Mouse (Mus musculus): Measurements from ENCODE around the gene Hsp90aa1. TPM values are rescaled to one million over a fixed set of nuclear protein-coding genes. Genes with fewer than 3 reads are reported as not detected.
"Not testable (repeated sequence)": the region's sequence is repeated elsewhere in the genome, so short reads cannot be mapped to it uniquely, and the experiment has no call there.

Hsp90aa1 gene
- total RNA-seq, 1 experiment from 2014 or later = 462 TPM

DNA sequence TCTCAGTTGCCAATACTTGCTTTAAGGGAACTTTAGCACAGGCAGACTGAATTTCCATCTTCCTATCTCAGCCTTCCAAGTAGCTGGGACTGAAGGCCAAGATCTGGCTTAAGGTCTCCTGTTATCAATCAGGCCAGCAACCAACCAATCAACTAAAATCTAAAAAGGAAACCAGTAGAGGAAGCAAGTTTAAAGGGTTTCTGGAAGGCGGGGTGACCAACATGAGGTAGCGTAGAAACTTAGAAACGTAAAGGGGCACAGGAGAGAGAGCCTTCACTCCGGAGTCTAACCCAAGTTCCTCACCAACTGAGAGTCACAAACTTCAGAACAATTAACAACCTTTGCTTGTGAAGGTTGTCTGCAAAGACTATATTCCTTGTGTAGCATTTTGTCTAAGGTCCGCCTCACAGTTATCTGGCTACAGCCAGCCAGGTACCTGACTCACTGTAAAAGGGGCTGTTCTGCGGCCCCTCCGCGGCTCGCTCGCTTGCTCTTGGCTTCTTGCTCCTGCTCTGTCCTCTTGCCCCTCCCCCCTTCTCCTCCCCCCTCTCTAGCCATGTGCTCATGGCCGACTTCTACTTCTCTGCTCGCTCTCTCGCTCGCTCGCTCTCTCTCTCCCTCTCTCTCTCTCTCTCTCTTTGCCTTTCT lies 3.9 kb downstream of the Hsp90aa1 start:
- DNase-seq = no peak

GRCm38 (mm10) chr12:110698080-110698479 lies 4.4 kb downstream of the Hsp90aa1 start:
- no peak for DNase-seq

- DNase-seq = no peak
Observed at GRCm38 (mm10) chr12:110697457-110697856, 5.1 kb downstream of the Hsp90aa1 start.

DNA sequence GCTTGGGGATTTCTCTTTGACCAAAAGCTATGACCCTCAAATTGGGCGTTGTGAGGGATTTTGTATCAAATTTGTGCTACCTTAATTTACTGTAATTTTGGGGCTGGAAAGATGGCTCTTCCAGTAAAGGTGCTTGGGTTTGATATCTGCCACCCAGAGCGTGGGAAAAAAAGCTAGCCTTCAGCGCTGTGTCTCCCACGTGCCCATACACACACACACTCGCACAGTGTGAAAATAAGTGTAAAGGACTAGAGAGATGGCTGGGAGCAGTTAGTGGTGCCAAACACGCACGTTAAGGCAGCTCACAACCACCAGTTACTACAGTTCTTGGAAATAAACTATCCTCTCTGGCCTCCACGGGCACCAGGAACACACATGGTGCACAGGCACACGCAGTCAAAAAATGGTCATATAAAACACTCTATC lies 5.5 kb downstream of the Hsp90aa1 start:
- DNase-seq = no peak

DNA sequence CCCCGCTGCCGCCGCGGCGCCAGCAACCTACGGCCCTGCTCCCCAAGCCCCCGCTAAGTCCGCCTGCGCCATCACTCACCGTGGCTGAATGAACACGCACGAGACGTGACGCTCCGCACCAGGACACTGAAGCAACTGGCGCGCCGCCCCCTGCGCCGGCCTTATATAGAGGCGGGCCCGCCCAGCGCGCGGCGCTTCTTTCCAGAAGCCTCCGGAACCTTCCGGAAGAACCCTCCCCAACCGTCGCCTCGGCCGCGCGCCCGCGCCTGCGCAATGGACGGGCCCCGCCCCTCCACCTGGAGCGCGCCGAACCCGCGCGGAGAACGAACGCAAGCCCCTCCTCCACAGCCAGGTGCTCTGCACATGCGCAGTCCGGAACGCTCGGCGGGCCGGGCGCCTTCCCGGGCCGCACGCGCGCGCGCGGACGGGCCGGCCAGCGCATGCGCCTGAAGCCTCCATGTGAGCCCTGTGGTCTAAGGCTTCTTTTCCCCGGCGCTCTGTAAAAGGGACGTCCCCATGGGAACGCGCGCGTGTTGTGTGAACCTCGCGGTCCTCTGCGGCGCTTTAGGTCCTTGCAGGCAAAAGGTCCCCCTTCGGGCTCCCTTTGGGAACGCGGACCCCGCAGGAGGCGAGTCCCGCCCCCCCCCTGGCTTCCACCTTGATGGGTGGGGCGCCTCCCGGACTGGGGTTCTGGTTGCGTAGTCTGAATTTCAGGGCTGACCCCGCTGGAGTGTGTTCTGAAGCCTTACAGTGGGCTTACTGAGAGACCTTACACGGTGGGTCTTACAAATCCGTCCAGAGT lies 6.2 kb downstream of the Hsp90aa1 start:
- peak; percentile 100 for DNase-seq

DNA sequence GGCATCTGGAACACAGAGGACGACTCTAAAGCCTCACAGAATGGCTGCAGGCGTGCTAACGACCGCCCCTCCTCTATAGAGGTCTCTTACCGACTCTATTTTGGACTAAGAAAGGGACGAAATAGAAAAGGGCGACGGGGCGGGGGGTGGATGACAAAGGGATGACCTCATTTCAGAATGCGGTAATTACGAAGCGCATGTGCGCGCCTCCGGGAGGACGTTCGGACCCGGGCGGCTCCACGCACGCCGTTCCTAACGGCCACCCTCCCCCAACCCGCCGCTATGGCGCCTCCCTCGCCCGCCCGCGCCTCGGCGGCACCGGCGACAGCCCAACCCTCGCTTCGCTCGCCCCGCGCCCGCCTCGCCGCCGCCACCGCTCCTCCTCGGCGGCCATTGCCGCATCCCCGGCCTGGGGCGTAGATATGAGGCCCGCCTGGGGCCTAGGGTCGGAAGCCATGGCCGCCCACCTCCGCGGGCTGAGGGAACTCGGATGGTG lies 6.8 kb downstream of the Hsp90aa1 start:
- DNase-seq = peak; percentile 65

DNA sequence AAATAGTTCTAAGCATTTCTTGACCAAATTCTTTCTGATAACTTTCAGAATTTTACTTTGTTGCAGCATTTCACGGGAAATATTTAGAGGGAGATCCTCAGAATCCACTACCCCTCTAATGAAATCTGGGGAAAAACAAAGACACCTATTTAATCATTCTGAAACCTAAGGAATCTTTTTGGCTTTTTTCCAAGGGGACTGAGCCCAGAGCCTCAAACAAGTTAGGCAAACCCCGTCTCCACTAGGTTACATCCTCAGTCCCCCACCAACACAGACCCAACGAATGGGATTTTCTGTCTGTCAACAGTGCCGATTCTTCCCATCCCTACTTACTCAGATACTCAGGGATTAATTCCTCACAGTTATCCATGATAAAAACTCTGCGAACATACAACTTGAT lies 9.2 kb downstream of the Hsp90aa1 start:
- not testable (repeated sequence) for DNase-seq

DNA sequence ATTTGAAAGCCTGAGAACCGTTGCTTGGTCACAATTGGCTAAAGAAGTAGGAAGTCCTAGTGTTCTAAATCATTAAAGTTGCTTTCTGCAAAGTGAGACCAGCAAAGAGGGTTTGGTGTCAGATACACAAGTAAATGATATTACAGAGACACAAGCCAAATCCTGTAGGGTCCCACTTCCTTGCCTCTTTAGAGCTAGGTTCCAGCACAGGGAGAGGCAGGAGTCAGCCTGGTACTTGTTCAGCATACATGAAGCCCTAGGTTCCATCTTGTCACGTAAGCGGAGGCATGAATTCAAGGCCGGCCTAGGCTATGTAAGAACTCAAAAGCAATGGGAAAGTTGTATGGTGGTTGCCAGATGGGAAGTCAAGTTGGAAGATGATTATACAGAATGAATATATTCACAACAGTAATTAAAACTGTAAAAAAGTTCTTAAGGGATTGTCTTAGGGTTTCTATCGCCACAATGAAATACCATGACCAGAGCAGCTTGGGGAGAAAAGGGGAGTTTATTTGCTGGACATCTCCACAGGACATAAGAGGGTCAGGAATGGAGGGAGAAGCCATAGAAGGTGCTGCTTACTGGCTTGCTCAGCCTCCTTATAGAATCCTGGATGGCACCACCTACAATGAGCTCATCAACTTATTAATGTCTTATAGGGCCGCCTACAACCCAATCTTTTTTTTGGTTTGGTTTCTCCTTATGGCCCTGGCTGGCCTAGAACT lies 12.4 kb downstream of the Hsp90aa1 start:
- no peak for DNase-seq

DNA sequence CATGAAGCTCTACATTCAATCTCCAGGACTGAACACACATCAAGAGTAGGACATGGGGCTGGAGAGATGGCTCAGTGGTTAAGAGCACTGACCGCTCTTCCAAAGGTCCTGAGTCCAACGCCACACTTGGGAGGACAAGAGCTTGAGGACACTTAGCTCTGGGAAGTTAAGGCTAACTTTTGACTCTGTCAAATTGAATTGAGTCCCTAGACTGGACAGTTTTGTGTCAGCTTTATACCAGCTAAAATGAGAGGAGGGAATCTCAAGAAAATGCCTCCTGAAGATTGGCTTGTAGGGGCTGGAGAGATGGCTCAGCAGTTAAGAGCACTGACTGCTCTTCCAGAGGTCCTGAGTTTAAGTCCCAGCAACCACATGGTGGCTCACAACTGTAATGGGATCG lies 13.6 kb downstream of the Hsp90aa1 start:
- DNase-seq = not testable (repeated sequence)

GRCm38 (mm10) chr12:110687894-110688734 lies 14.4 kb downstream of the Hsp90aa1 start:
- peak; percentile 64 for DNase-seq

- no peak for DNase-seq
Observed at GRCm38 (mm10) chr12:110683580-110683979, 18.9 kb downstream of the Hsp90aa1 start.

GRCm38 (mm10) chr12:110682561-110683299 lies 19.8 kb downstream of the Hsp90aa1 start, which contains the start of gene 1700001K19Rik:
TSS of gene 1700001K19Rik (minus strand) at chr12:110682619.
- no peak for DNase-seq

DNA sequence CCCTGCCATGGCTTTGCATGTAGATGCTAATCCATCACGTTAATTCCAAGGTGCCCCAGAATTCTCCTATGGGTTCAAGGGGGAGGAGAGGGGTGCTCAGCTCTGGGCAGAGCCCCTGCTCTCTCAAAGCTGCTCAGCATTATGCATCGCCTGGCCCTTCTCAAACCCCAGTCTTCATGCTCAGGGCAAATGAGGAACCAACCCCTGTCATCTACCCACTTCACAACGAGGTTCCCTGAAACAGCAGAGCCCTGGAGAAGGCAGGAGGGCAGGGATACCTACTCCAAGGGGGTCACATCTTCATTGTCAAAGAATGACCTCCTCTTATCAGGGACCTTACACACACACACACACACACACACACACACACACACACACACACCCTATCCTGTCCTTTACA lies 20.6 kb downstream of the Hsp90aa1 start:
- DNase-seq = no peak

DNA sequence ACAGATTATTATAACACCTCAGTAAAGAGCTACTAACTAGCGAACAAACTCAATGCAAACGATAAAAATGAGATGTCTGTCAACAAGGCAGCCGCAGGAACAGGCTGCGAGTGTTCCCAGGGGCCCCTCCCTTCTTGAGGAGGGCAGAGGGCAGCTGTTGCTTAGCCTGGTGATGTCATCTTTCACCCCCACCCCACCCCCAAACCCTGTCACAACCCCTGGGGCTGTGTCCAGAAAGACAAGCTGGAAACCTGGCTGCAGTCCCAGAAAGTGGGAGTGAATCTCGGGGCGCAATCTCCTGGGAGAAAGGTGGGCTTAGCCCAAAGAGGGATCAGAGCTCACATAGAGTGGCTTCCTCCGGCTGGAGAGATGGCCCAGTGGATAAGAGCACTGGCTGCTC lies 21.3 kb downstream of the Hsp90aa1 start:
- no peak for DNase-seq

- no peak for DNase-seq
Observed at GRCm38 (mm10) chr12:110674243-110674642, 28.3 kb downstream of the Hsp90aa1 start.

GRCm38 (mm10) chr12:110667466-110668077 lies 35.0 kb downstream of the Hsp90aa1 start:
- DNase-seq = no peak

DNA sequence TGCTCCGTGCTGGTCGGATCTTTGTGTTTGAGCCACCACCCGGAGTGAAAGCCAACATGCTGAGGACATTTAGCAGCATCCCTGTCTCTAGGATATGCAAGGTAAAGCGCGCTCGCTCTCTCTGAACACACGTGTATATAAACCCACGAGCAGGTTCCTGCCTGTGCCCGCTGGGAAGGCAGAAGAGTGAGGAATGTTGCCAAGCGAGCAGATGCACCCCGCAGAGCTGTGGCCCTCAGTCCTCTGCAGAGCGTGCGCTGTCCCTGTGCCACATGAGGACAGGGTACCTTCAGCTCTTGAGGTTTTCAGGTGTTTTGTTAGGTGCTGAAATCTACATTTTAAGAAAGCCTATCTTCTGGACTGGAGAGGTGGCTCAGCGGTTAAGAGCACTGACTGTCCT lies 40.8 kb downstream of the Hsp90aa1 start:
- DNase-seq = no peak

DNA sequence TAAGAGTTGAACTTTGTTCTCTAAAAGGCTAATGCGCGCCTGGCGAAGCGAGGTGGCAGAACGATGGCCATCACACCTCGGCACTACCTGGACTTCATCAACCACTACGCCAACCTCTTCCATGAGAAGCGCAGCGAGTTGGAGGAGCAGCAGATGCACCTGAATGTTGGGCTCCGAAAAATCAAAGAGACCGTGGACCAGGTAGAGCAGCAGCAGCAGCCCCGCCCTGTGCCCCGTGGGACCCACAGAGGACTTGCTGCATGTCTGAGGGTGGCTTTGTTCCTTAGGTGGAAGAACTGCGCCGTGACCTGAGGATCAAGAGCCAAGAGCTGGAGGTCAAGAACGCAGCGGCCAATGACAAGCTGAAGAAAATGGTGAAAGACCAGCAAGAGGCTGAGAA lies 51.1 kb downstream of the Hsp90aa1 start:
- no peak for DNase-seq

GRCm38 (mm10) chr12:110650241-110650641 lies 52.3 kb downstream of the Hsp90aa1 start:
- DNase-seq = no peak

Measured in adrenal gland, postnatal 25 days (tissue).